Mouse (Mus musculus) embryonic fibroblast, embryonic 13.5 days (primary cell): ENCODE measurements around the gene Atp6v1d.

Experiments used
- CTCF ChIP-seq: IDR thresholded peaks from 2 replicates; pipeline ENCODE4 v1.5.1; 2011; ENCODE audit warnings: mild to moderate bottlenecking, control low read depth, low read length, moderate library complexity, borderline replicate concordance; ENCODE audit not compliant: insufficient read depth
- POLR2A ChIP-seq: IDR thresholded peaks from 2 replicates; pipeline ENCODE4 v1.6.1; 2011; ENCODE audit warnings: low read depth, mild to moderate bottlenecking, control low read depth, low read length, moderate library complexity

DNA sequence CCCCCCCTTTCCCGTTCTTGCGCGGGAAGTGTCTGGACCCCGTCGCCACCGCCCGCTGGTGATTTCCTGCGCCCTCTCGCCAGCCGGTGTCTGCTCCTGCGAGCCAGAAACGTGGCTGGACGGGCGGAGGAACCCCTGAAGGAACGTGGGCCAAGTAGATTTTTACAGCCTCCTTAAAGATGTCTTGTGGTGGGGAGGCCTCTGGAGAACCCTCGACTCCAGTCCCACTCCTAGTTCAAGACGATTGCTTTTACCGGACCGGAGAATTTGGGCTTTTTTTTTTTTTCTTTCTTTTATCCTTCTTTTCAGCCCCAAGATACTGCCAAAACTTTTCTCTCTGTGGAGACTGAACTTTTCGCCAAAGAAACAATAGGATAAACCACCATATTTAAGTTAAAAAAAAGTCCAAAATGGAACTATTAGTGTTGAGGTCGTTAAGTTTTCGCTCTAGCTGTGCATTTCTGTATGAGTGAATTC, 854 bp upstream of the Atp6v1d start:
- TF ChIP-seq CTCF (no peak), POLR2A (no peak)
